Mouse (Mus musculus) ES-Bruce4 (cell line): ENCODE data around the gene Sdcbp2. TPM values are rescaled to one million over a fixed set of nuclear protein-coding genes. Genes with fewer than 3 reads are reported as not detected.
A peak's percentile ranks its signal among the peaks of the same experiment; 100 is the strongest.

Source experiments
- H3K27ac ChIP-seq: 2 replicates; pipeline ENCODE4 v1.5.1; 2012; ENCODE audit warnings: low read length, inconsistent platforms; ENCODE audit not compliant: insufficient read depth
- H3K27me3 ChIP-seq: 2 replicates; pipeline ENCODE4 v1.6.1; 2012; ENCODE audit warnings: mild to moderate bottlenecking, low read length, inconsistent platforms; ENCODE audit not compliant: control insufficient read depth, poor library complexity, insufficient read depth, severe bottlenecking
- H3K36me3 ChIP-seq: 2 replicates; pipeline ENCODE4 v1.6.1; 2012; ENCODE audit warnings: inconsistent platforms, mild to moderate bottlenecking, low read length, moderate library complexity; ENCODE audit not compliant: control insufficient read depth, poor library complexity, insufficient read depth, severe bottlenecking
- H3K4me1 ChIP-seq: one replicate; pipeline ENCODE4 v1.8.1; 2011; ENCODE audit warnings: low read length; ENCODE audit not compliant: control insufficient read depth, insufficient read depth
- H3K4me3 ChIP-seq: 2 replicates; pipeline ENCODE4 v1.5.1; 2011; ENCODE audit warnings: low read depth, mild to moderate bottlenecking, low read length
- H3K9ac ChIP-seq: 2 replicates; pipeline ENCODE4 v1.6.1; 2012; ENCODE audit warnings: low read depth, mild to moderate bottlenecking, inconsistent platforms; ENCODE audit not compliant: poor library complexity, severe bottlenecking
- H3K9me3 ChIP-seq: replicated peaks from 2 replicates; pipeline ENCODE4 v1.6.1; 2012; ENCODE audit warnings: mild to moderate bottlenecking, low read length, inconsistent platforms; ENCODE audit not compliant: control insufficient read depth, poor library complexity, insufficient read depth, severe bottlenecking
- CTCF ChIP-seq: IDR thresholded peaks from one replicate; pipeline ENCODE4 v1.8.1; 2011; ENCODE audit warnings: low read depth, low read length
- EP300 ChIP-seq: IDR thresholded peaks from 2 replicates; pipeline ENCODE4 v1.6.1; 2011; ENCODE audit warnings: low read depth, low read length; ENCODE audit not compliant: insufficient read depth
- POLR2A ChIP-seq: IDR thresholded peaks from one replicate; pipeline ENCODE4 v1.8.1; 2011; ENCODE audit warnings: low read length; ENCODE audit not compliant: insufficient read depth
- polyA plus RNA-seq: library from polyadenylated mRNA; stranded (reverse); fragments of >200 nt; gene quantifications from 2 replicates; pipeline ENCODE4 v1.2.4, GENCODE M21; 2011; ENCODE audit warnings: low read depth; ENCODE audit not compliant: missing spikeins, insufficient read depth, insufficient read length

Gene Sdcbp2
- polyA plus RNA-seq, 1 experiment = 2.6 TPM

- Histone ChIP-seq H3K27ac (peak overlapping the region; percentile 44), H3K4me3 (peak overlapping the region; percentile 99), H3K4me1 (no peaks in the 10 kb centered on the region), H3K36me3 (peaks cover 36% of the 10 kb centered on the region), H3K9me3 (no peaks in the 10 kb centered on the region), H3K27me3 (no peaks in the 10 kb centered on the region), H3K9ac (peak overlapping the region; percentile 85)
- TF ChIP-seq POLR2A = no peak
- TF ChIP-seq EP300 = no peak
- TF ChIP-seq CTCF = no peak
These were observed 29.1 kb upstream of the Sdcbp2 start for GRCm38 (mm10) chr2:151543063-151543895.

GRCm38 (mm10) chr2:151544673-151545072 lies 27.7 kb upstream of the Sdcbp2 start:
- Histone ChIP-seq H3K4me1 (no peaks in the 10 kb centered on the region), H3K4me3 (no peak overlapping the region), H3K27ac (no peak overlapping the region), H3K9ac (no peak overlapping the region), H3K27me3 (no peaks in the 10 kb centered on the region), H3K9me3 (no peaks in the 10 kb centered on the region), H3K36me3 (peaks cover 39% of the 10 kb centered on the region)
- no peak for TF ChIP-seq CTCF
- TF ChIP-seq EP300 = no peak
- no peak for TF ChIP-seq POLR2A

- Histone ChIP-seq H3K4me3 (no peak overlapping the region), H3K9ac (no peak overlapping the region), H3K9me3 (no peaks in the 10 kb centered on the region), H3K36me3 (peaks cover 50% of the 10 kb centered on the region), H3K27me3 (no peaks in the 10 kb centered on the region), H3K27ac (no peak overlapping the region), H3K4me1 (no peaks in the 10 kb centered on the region)
- TF ChIP-seq POLR2A (no peak), EP300 (no peak), CTCF (no peak)
These were observed 25.9 kb upstream of the Sdcbp2 start for GRCm38 (mm10) chr2:151546571-151546970.

- Histone ChIP-seq H3K4me1 (no peaks in the 10 kb centered on the region), H3K4me3 (no peak overlapping the region), H3K27me3 (no peaks in the 10 kb centered on the region), H3K9ac (no peak overlapping the region), H3K9me3 (no peaks in the 10 kb centered on the region), H3K36me3 (peaks cover 56% of the 10 kb centered on the region), H3K27ac (no peak overlapping the region)
- no peak for TF ChIP-seq EP300
These were observed 22.8 kb upstream of the Sdcbp2 start for GRCm38 (mm10) chr2:151549615-151550121.

GRCm38 (mm10) chr2:151562930-151563921 lies 9.2 kb upstream of the Sdcbp2 start:
- Histone ChIP-seq H3K36me3 (peaks cover 47% of the 10 kb centered on the region), H3K4me3 (no peak overlapping the region), H3K27me3 (no peaks in the 10 kb centered on the region), H3K9ac (no peak overlapping the region), H3K9me3 (no peaks in the 10 kb centered on the region), H3K4me1 (no peaks in the 10 kb centered on the region), H3K27ac (no peak overlapping the region)
- TF ChIP-seq EP300 = no peak
